Mouse (Mus musculus) monocyte, adult 59 days (primary cell): ENCODE data around the gene Btbd35f6. TPM values are rescaled to one million over a fixed set of nuclear protein-coding genes. Genes with fewer than 3 reads are reported as not detected.

Source experiments
- total RNA-seq, 2 experiments: library from RNA; stranded (reverse); gene quantifications; one replicate each; pipeline ENCODE4 v1.2.4; 2023

Btbd35f6 gene
- total RNA-seq = not detected

GRCm38 (mm10) chrX:33956440-33956839 is at the start of gene Btbd35f6:
Gene Btbd35f6, minus strand, starts transcription at chrX:33956540.

GRCm38 (mm10) chrX:33986716-33987115 is 30.4 kb upstream of the Btbd35f6 start, which contains the start of gene Gm21870:
Gene Gm21870, minus strand, starts transcription at chrX:33986816.

Other genes starting within 250 kb of the Btbd35f6 start
- not detected for gene Gm21870, start 30.3 kb upstream of the Btbd35f6 start, total RNA-seq
- not detected for gene Btbd35f9, start 205.0 kb upstream of the Btbd35f6 start, total RNA-seq